In the genomic region with DNA sequence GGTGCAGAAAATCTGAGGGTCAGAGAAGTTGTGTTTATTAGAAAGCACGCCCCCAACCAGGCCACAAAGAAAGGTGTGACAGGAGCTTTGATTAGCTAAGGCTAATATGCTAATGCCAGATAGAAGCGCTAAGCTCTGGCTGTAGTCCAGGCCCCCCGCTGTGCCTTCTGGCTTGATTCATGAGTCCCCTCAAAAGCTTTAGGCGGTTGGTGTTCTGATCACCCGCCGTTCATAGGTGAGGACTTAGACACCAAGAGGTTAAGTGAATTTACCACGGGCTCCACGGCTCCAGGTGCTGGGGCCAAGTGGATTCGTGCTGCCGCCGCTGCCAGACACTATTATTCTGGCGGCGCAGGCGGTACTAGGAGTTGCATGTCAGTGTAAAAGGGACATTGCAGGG, we compare ENCODE assay signal across 11 mouse cellular contexts.
DNase-seq lines count a peak whose midpoint lies in the region; ATAC-seq lines count a peak whose summit lies in the region.
"Had no signal": no experiment of that assay in that cellular context is flagged by ENCODE, and none has a peak within 500 bp of the region (broad histone marks: within the 10 kb centered on the region; RNA-seq: fewer than 3 reads in every experiment).

No protein-coding gene starts in this region.

- peak; percentile 56 to 64 for DNase-seq in layer of hippocampus, postnatal 10 days (ENCODE audit: low spot score in 2 of 2)
- no peak for DNase-seq in layer of hippocampus, adult 9-10 months (ENCODE audit: low spot score)
- peak; percentile 94 to 96 for DNase-seq in cerebellum, postnatal 10 days
- DNase-seq in hindbrain, embryonic 14.5 days (ENCODE audit: low spot score) = peak; percentile 71
- DNase-seq in frontal cortex, postnatal 25 days (ENCODE audit: low spot score in 2 of 2) = no peak
- no peak for DNase-seq in thymus, adult 18-20 months
- no peak for DNase-seq in adrenal gland, adult 8-10 months
- DNase-seq: liver had no signal

- H3K4me1 ChIP-seq in hindbrain, embryonic 14.5 days (replicated peaks; ENCODE audit: control insufficient read depth, insufficient read depth, low read length) = 0 out of 2 replicates have a peak, but pooled peaks cover 11% of the 10 kb centered on the region
- peaks cover 21% of the 10 kb centered on the region for H3K4me1 ChIP-seq in neural tube, embryonic 15.5 days
- H3K4me1 ChIP-seq: embryonic facial prominence, embryonic 12.5 days had no signal

- WGBS in hindbrain, embryonic 14.5 days = 3% methylated on average over 14 of the region's 14 CpGs
- WGBS in neural tube, embryonic 15.5 days = 4% methylated on average over 14 of the region's 14 CpGs

- no peaks in the 10 kb centered on the region for H3K9me3 ChIP-seq in hindbrain, embryonic 14.5 days (ENCODE audit: control insufficient read depth, low read length)
- H3K9me3 ChIP-seq in neural tube, embryonic 15.5 days (replicated peaks) = no peaks in the 10 kb centered on the region
- H3K9me3 ChIP-seq: embryonic facial prominence, embryonic 12.5 days had no signal

- H3K4me2 ChIP-seq in hindbrain, embryonic 14.5 days (replicated peaks) = 0 out of 2 replicates have a peak overlapping the region, but pooled peaks have one; percentile 1
- H3K4me2 ChIP-seq in neural tube, embryonic 15.5 days = no peak overlapping the region; the same call in 1 of the 2 replicates
- H3K4me2 ChIP-seq: embryonic facial prominence, embryonic 12.5 days had no signal

- no peak overlapping the region for H3K27ac ChIP-seq in hindbrain, embryonic 14.5 days
- no peak overlapping the region for H3K27ac ChIP-seq in neural tube, embryonic 15.5 days (replicated peaks)
- H3K27ac ChIP-seq: embryonic facial prominence, embryonic 12.5 days had no signal

- no peak overlapping the region for H3K4me3 ChIP-seq in hindbrain, embryonic 14.5 days (replicated peaks; ENCODE audit: low read length)
- no peak overlapping the region for H3K4me3 ChIP-seq in neural tube, embryonic 15.5 days (replicated peaks)
- H3K4me3 ChIP-seq: embryonic facial prominence, embryonic 12.5 days had no signal

- no peaks in the 10 kb centered on the region for H3K27me3 ChIP-seq in hindbrain, embryonic 14.5 days (ENCODE audit: control insufficient read depth, insufficient read depth, low read length)
- H3K27me3 ChIP-seq in neural tube, embryonic 15.5 days (replicated peaks) = peaks cover 3% of the 10 kb centered on the region; the same call in 1 of the 2 replicates

- H3K9ac ChIP-seq in hindbrain, embryonic 14.5 days = no peak overlapping the region
- H3K9ac ChIP-seq in neural tube, embryonic 15.5 days (replicated peaks) = 0 out of 2 replicates have a peak overlapping the region, but pooled peaks have one; percentile 1
- H3K9ac ChIP-seq: embryonic facial prominence, embryonic 12.5 days had no signal

- H3K36me3 ChIP-seq in hindbrain, embryonic 14.5 days (replicated peaks; ENCODE audit: control insufficient read depth, insufficient read depth) = no peaks in the 10 kb centered on the region
- no peaks in the 10 kb centered on the region for H3K36me3 ChIP-seq in neural tube, embryonic 15.5 days
- H3K36me3 ChIP-seq: embryonic facial prominence, embryonic 12.5 days had no signal

- ATAC-seq in hindbrain, embryonic 14.5 days (ENCODE audit: low FRiP score) = peak; percentile 37; the same call in 1 of the 2 replicates
- ATAC-seq in neural tube, embryonic 15.5 days (ENCODE audit: low FRiP score) = no peak
- ATAC-seq: inflammation-experienced regulatory T-cells, adult 6 months had no signal

Comparison
In these comparisons a context has a peak if more than half of its experiments do, and no peak if none do; other contexts are left out.
1. DNase-seq: peak in layer of hippocampus, postnatal 10 days (2 of 2), cerebellum, postnatal 10 days (2 of 2) and hindbrain, embryonic 14.5 days (single experiment); none in layer of hippocampus, adult 9-10 months (single experiment), frontal cortex, postnatal 25 days (0 of 2), thymus, adult 18-20 months (0 of 2) and adrenal gland, adult 8-10 months (single experiment).